Mouse (Mus musculus): Measurements from ENCODE around the gene Ctla4. TPM values are rescaled to one million over a fixed set of nuclear protein-coding genes. Genes with fewer than 3 reads are reported as not detected.

Ctla4 gene
- polyA plus RNA-seq, 1 experiment, result 0.13 TPM

DNA sequence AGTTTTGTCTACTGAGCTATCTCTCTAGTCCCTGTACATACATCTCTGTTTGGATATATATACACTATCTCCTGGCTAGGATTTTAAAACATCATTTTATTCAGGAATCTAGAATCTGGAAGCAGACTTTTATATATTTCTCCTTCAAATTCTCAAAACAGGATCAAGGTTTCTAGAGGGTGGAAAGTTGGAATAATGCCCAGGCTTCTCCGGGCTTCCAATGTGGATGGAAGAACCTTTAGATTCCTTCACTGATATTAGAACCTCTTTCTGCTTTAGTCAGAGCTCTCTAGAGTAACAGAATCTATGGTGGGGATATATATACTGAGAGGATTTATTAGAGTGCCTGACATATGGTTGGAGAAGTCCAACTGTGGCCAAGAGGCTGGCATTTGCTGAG, 2.2 kb upstream of the Ctla4 start:
- H3K27ac ChIP-seq (ENCODE audit: insufficient read depth, low read length), result no peak overlapping the region
- TF ChIP-seq CTCF (IDR thresholded peaks at IDR 0.05; ENCODE audit: extremely low read depth, insufficient read depth, low read length) (no peak), POLR2A (IDR thresholded peaks at IDR 0.05; ENCODE audit: extremely low read depth, insufficient read depth, low read length) (no peak)
- H3K4me3 ChIP-seq (ENCODE audit: insufficient read depth, low read length), result no peak overlapping the region
- H3K4me1 ChIP-seq (ENCODE audit: control insufficient read depth, insufficient read depth, low read length), result no peaks in the 10 kb centered on the region

- Histone ChIP-seq H3K4me3 (ENCODE audit: insufficient read depth, low read length) (no peak overlapping the region), H3K27ac (ENCODE audit: insufficient read depth, low read length) (no peak overlapping the region), H3K4me1 (ENCODE audit: control insufficient read depth, insufficient read depth, low read length) (no peaks in the 10 kb centered on the region)
- TF ChIP-seq CTCF (IDR thresholded peaks at IDR 0.05; ENCODE audit: extremely low read depth, insufficient read depth, low read length), result no peak
These were observed 11.5 kb downstream of the Ctla4 start for GRCm38 (mm10) chr1:60898127-60898932.

- H3K4me1 ChIP-seq (ENCODE audit: control insufficient read depth, insufficient read depth, low read length), result no peaks in the 10 kb centered on the region
- H3K27ac ChIP-seq (ENCODE audit: insufficient read depth, low read length), result no peak overlapping the region
- no peak overlapping the region for H3K4me3 ChIP-seq (ENCODE audit: insufficient read depth, low read length)
- TF ChIP-seq CTCF (IDR thresholded peaks at IDR 0.05; ENCODE audit: extremely low read depth, insufficient read depth, low read length) (no peak), POLR2A (IDR thresholded peaks at IDR 0.05; ENCODE audit: extremely low read depth, insufficient read depth, low read length) (no peak)
These were observed 12.1 kb downstream of the Ctla4 start for GRCm38 (mm10) chr1:60898933-60899210.

DNA sequence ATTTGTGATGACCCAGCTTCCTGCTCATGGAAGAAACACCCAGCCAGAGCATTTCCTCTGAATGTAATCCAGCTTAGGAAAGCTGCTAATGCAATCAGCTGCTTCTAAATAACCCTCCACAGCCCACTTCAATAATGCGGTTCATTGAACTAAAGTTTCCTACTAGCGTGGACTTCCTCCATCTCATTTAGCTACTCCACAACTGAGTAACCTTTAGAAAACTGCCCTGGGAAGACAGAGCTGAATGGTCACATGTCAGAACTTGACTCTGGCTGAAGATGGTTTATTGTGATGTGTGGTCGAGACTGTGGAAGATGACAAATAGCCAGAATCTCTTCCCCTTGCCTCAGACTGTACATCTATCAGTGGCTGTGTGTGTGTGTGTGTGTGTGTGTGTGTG, 12.4 kb downstream of the Ctla4 start:
- H3K4me3 ChIP-seq (ENCODE audit: insufficient read depth, low read length), result no peak overlapping the region
- TF ChIP-seq CTCF (IDR thresholded peaks at IDR 0.05; ENCODE audit: extremely low read depth, insufficient read depth, low read length) (no peak), POLR2A (IDR thresholded peaks at IDR 0.05; ENCODE audit: extremely low read depth, insufficient read depth, low read length) (no peak)
- H3K4me1 ChIP-seq (ENCODE audit: control insufficient read depth, insufficient read depth, low read length), result no peaks in the 10 kb centered on the region
- H3K27ac ChIP-seq (ENCODE audit: insufficient read depth, low read length), result no peak overlapping the region

GRCm38 (mm10) chr1:60902547-60902946, 15.7 kb downstream of the Ctla4 start:
- H3K27ac ChIP-seq (ENCODE audit: insufficient read depth, low read length), result no peak overlapping the region
- no peaks in the 10 kb centered on the region for H3K4me1 ChIP-seq (ENCODE audit: control insufficient read depth, insufficient read depth, low read length)
- no peak overlapping the region for H3K4me3 ChIP-seq (ENCODE audit: insufficient read depth, low read length)
- TF ChIP-seq POLR2A (IDR thresholded peaks at IDR 0.05; ENCODE audit: extremely low read depth, insufficient read depth, low read length) (no peak), CTCF (IDR thresholded peaks at IDR 0.05; ENCODE audit: extremely low read depth, insufficient read depth, low read length) (no peak)

GRCm38 (mm10) chr1:60903126-60903525, 16.3 kb downstream of the Ctla4 start:
- H3K27ac ChIP-seq (ENCODE audit: insufficient read depth, low read length), result no peak overlapping the region
- no peaks in the 10 kb centered on the region for H3K4me1 ChIP-seq (ENCODE audit: control insufficient read depth, insufficient read depth, low read length)
- no peak overlapping the region for H3K4me3 ChIP-seq (ENCODE audit: insufficient read depth, low read length)
- TF ChIP-seq CTCF (IDR thresholded peaks at IDR 0.05; ENCODE audit: extremely low read depth, insufficient read depth, low read length) (no peak), POLR2A (IDR thresholded peaks at IDR 0.05; ENCODE audit: extremely low read depth, insufficient read depth, low read length) (no peak)

GRCm38 (mm10) chr1:60904456-60904978, 17.7 kb downstream of the Ctla4 start:
- TF ChIP-seq CTCF (IDR thresholded peaks at IDR 0.05; ENCODE audit: extremely low read depth, insufficient read depth, low read length), result no peak
- no peak for TF ChIP-seq POLR2A (IDR thresholded peaks at IDR 0.05; ENCODE audit: extremely low read depth, insufficient read depth, low read length)
- Histone ChIP-seq H3K4me1 (ENCODE audit: control insufficient read depth, insufficient read depth, low read length) (no peaks in the 10 kb centered on the region), H3K27ac (ENCODE audit: insufficient read depth, low read length) (no peak overlapping the region), H3K4me3 (ENCODE audit: insufficient read depth, low read length) (no peak overlapping the region)

GRCm38 (mm10) chr1:60907466-60907865, 20.7 kb downstream of the Ctla4 start:
- TF ChIP-seq POLR2A (IDR thresholded peaks at IDR 0.05; ENCODE audit: extremely low read depth, insufficient read depth, low read length) (no peak), CTCF (IDR thresholded peaks at IDR 0.05; ENCODE audit: extremely low read depth, insufficient read depth, low read length) (no peak)
- Histone ChIP-seq H3K4me1 (ENCODE audit: control insufficient read depth, insufficient read depth, low read length) (no peaks in the 10 kb centered on the region), H3K27ac (ENCODE audit: insufficient read depth, low read length) (no peak overlapping the region), H3K4me3 (ENCODE audit: insufficient read depth, low read length) (no peak overlapping the region)

DNA sequence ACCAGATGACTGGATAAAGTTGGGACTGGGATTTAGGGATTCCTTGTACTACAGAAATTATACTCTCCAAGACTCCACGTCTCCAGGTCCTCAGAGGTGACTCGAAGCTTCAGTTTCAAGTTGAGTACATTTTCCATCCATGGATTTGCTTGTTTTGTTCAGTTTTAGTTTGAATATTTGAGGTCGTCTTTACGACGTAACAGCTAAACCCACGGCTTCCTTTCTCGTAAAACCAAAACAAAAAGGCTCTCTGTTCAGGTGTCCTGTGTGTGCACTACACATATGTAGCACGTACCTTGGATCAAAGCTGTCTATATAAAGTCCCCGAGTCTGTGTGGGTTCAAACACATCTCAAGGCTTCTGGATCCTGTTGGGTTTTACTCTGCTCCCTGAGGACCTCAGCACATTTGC, 22.0 kb downstream of the Ctla4 start:
- H3K4me1 ChIP-seq (ENCODE audit: control insufficient read depth, insufficient read depth, low read length), result no peaks in the 10 kb centered on the region
- no peak overlapping the region for H3K27ac ChIP-seq (ENCODE audit: insufficient read depth, low read length)
- no peak for TF ChIP-seq CTCF (IDR thresholded peaks at IDR 0.05; ENCODE audit: extremely low read depth, insufficient read depth, low read length)
- no peak for TF ChIP-seq POLR2A (IDR thresholded peaks at IDR 0.05; ENCODE audit: extremely low read depth, insufficient read depth, low read length)
- H3K4me3 ChIP-seq (ENCODE audit: insufficient read depth, low read length), result no peak overlapping the region

- Histone ChIP-seq H3K4me1 (ENCODE audit: control insufficient read depth, insufficient read depth, low read length) (no peaks in the 10 kb centered on the region), H3K27ac (ENCODE audit: insufficient read depth, low read length) (no peak overlapping the region), H3K4me3 (ENCODE audit: insufficient read depth, low read length) (no peak overlapping the region)
- TF ChIP-seq POLR2A (IDR thresholded peaks at IDR 0.05; ENCODE audit: extremely low read depth, insufficient read depth, low read length) (no peak), CTCF (IDR thresholded peaks at IDR 0.05; ENCODE audit: extremely low read depth, insufficient read depth, low read length) (no peak)
These were observed 22.9 kb downstream of the Ctla4 start for GRCm38 (mm10) chr1:60909746-60910145.

Measured in cortical plate, adult 2 months (tissue).